Mouse (Mus musculus): Measurements from ENCODE around the gene Cul1. TPM values are rescaled to one million over a fixed set of nuclear protein-coding genes. Genes with fewer than 3 reads are reported as not detected.

Gene Cul1
- polyA plus RNA-seq, 1 experiment = 56.3 TPM

DNA sequence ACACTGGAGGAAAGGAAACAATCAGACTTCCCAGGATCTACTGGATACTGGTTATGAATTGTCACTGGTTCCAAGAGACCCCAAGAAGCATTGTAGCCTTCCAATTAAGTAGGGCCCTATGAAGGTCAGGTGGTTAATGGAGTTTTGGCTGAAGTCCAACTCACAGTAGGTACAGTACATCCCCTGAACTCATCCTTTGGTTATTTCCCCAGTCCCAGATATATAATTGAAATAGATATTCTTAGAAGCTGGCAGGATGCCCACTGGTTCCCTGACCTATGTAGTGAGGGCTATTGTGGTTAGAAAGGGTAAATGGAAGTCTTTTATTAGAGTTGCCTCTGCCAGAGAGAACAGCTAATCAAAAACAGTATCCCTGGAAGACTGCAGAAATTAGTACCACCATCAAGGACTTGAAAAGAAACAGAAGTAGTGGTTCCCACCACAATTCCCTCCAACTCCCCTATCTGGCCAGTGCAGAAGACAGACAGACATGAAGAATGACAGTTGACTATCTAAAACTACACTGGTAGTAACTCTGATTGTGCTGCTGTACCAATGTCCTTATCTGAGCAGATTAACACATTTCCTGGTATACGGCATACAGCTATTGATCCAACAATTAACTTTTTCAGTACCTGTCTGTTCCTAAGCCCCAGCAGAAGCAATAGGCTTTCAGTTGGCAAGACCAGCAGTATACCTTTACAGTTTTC, 112.3 kb downstream of the Cul1 start:
- H3K27ac ChIP-seq (ENCODE audit: control insufficient read depth, insufficient read depth, low read depth, low read length) = no peak overlapping the region
- TF ChIP-seq CTCF (IDR thresholded peaks at IDR 0.05; ENCODE audit: control insufficient read depth, insufficient read depth, insufficient replicate concordance, low read depth, low read length) (no peak), POLR2A (IDR thresholded peaks at IDR 0.05; ENCODE audit: control insufficient read depth, low read depth, low read length) (no peak)

DNA sequence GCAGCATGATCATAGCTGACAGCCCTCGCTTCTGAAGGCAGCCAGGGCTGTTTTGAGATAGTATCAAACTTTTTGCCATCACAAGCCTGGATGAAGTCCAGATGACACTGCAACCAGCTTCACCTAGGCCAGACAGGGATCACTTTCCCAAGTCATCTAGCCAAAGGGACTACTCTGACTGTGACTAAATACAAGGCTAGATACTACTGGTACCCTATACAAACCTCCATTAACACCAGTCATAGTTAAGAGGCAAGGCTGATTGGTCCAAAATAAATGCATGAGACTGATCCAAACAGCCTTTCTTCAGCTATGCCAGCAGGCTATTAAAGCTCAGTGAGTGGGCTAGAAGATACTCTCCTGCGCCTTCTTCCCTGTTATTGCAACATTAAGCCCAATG, 119.7 kb downstream of the Cul1 start:
- H3K27me3 ChIP-seq (ENCODE audit: control insufficient read depth, insufficient read depth, low read length) = no peaks in the 10 kb centered on the region

More for the DNA sequence above, 112.3 kb downstream of the Cul1 start:
- Histone ChIP-seq H3K36me3 (ENCODE audit: control insufficient read depth, insufficient read depth, low read length) (no peaks in the 10 kb centered on the region), H3K4me1 (ENCODE audit: control insufficient read depth, insufficient read depth, low read length) (no peaks in the 10 kb centered on the region), H3K27me3 (ENCODE audit: control insufficient read depth, insufficient read depth, low read length) (no peaks in the 10 kb centered on the region), H3K4me3 (ENCODE audit: control insufficient read depth, low read depth, low read length) (no peak overlapping the region)

More for the DNA sequence above, 119.7 kb downstream of the Cul1 start:
- H3K36me3 ChIP-seq (ENCODE audit: control insufficient read depth, insufficient read depth, low read length) = no peaks in the 10 kb centered on the region
- no peaks in the 10 kb centered on the region for H3K4me1 ChIP-seq (ENCODE audit: control insufficient read depth, insufficient read depth, low read length)
- no peak overlapping the region for H3K27ac ChIP-seq (ENCODE audit: control insufficient read depth, insufficient read depth, low read depth, low read length)
- no peak overlapping the region for H3K4me3 ChIP-seq (ENCODE audit: control insufficient read depth, low read depth, low read length)
- TF ChIP-seq CTCF (IDR thresholded peaks at IDR 0.05; ENCODE audit: control insufficient read depth, insufficient read depth, insufficient replicate concordance, low read depth, low read length) (no peak), POLR2A (IDR thresholded peaks at IDR 0.05; ENCODE audit: control insufficient read depth, low read depth, low read length) (no peak)

Other genes starting within 250 kb of the Cul1 start
- 39.5 and 50.5 TPM in 2 replicates for gene Ezh2, start 141.9 kb downstream of the Cul1 start, polyA plus RNA-seq (2012; rRNA removed)

Measured in testis, adult 2 months (tissue).